Mouse (Mus musculus): Measurements from ENCODE around the gene Ppp2r5e. TPM values are rescaled to one million over a fixed set of nuclear protein-coding genes. Genes with fewer than 3 reads are reported as not detected.

The Ppp2r5e gene
- polyA plus RNA-seq, 1 experiment, result 34.9 TPM

DNA sequence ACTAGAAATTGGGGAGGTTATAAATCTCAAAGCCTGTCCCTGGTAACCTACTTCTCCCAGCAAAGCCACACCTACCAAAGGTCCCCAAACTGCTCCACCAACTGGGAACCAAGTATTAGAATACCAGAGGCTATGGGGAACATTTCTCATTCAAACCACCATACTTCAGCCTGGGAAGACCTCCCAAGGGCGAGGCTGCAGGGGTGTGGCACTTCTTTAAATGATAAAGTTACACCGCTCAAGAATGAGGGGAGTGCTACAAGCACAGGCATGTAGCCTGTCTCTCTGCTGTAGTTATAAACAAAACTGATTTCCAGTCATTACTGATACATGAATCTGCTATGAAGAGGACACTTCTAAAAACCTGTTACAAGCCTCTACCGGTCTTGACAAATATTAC, 113.3 kb downstream of the Ppp2r5e start:
- H3K4me1 ChIP-seq (ENCODE audit: control insufficient read depth, insufficient read depth, low read length), result peaks cover 5% of the 10 kb centered on the region; the same call in 1 of the 2 replicates
- no peak overlapping the region for H3K27ac ChIP-seq (ENCODE audit: insufficient read depth, low read length)
- no peak overlapping the region for H3K4me3 ChIP-seq (ENCODE audit: insufficient read depth, low read length)
- TF ChIP-seq CTCF (IDR thresholded peaks at IDR 0.05; ENCODE audit: extremely low read depth, insufficient read depth, low read length) (no peak), POLR2A (IDR thresholded peaks at IDR 0.05; ENCODE audit: extremely low read depth, insufficient read depth, low read length) (no peak)

GRCm38 (mm10) chr12:75482015-75482414, 114.0 kb downstream of the Ppp2r5e start:
- no peak overlapping the region for H3K27ac ChIP-seq (ENCODE audit: insufficient read depth, low read length)
- no peak overlapping the region for H3K4me3 ChIP-seq (ENCODE audit: insufficient read depth, low read length)
- TF ChIP-seq CTCF (IDR thresholded peaks at IDR 0.05; ENCODE audit: extremely low read depth, insufficient read depth, low read length) (no peak), POLR2A (IDR thresholded peaks at IDR 0.05; ENCODE audit: extremely low read depth, insufficient read depth, low read length) (no peak)
- H3K4me1 ChIP-seq (ENCODE audit: control insufficient read depth, insufficient read depth, low read length), result peaks cover 8% of the 10 kb centered on the region

- peaks cover 10% of the 10 kb centered on the region for H3K4me1 ChIP-seq (ENCODE audit: control insufficient read depth, insufficient read depth, low read length)
- no peak for TF ChIP-seq CTCF (IDR thresholded peaks at IDR 0.05; ENCODE audit: extremely low read depth, insufficient read depth, low read length)
- no peak for TF ChIP-seq POLR2A (IDR thresholded peaks at IDR 0.05; ENCODE audit: extremely low read depth, insufficient read depth, low read length)
- no peak overlapping the region for H3K27ac ChIP-seq (ENCODE audit: insufficient read depth, low read length)
- H3K4me3 ChIP-seq (ENCODE audit: insufficient read depth, low read length), result no peak overlapping the region
Measured at GRCm38 (mm10) chr12:75480031-75480430, 116.0 kb downstream of the Ppp2r5e start.

- TF ChIP-seq POLR2A (IDR thresholded peaks at IDR 0.05; ENCODE audit: extremely low read depth, insufficient read depth, low read length) (no peak), CTCF (IDR thresholded peaks at IDR 0.05; ENCODE audit: extremely low read depth, insufficient read depth, low read length) (no peak)
- H3K4me3 ChIP-seq (ENCODE audit: insufficient read depth, low read length), result no peak overlapping the region
- peaks cover 12% of the 10 kb centered on the region for H3K4me1 ChIP-seq (ENCODE audit: control insufficient read depth, insufficient read depth, low read length)
- no peak overlapping the region for H3K27ac ChIP-seq (ENCODE audit: insufficient read depth, low read length)
Measured at GRCm38 (mm10) chr12:75479375-75479898, 116.6 kb downstream of the Ppp2r5e start.

DNA sequence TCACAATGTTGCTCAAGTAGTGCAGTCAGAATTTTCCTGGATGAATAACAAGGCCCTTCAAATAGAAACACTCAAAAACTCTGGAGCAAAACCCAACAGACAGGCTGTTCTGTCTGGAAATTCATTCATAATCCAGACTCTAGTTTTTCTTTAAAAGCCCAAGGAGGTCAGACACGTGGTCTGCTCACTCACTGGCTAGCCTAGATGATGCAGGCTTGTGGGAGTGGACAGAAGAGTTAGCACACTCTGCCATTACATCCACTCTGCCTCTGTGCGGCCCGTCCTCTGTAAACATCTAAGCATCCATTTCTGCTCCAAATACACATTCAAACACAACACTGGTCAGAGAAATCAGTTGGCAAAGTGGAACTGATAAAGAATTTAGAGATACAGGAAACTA, 117.4 kb downstream of the Ppp2r5e start:
- no peak for TF ChIP-seq POLR2A (IDR thresholded peaks at IDR 0.05; ENCODE audit: extremely low read depth, insufficient read depth, low read length)
- TF ChIP-seq CTCF (IDR thresholded peaks at IDR 0.05; ENCODE audit: extremely low read depth, insufficient read depth, low read length), result no peak
- Histone ChIP-seq H3K4me1 (ENCODE audit: control insufficient read depth, insufficient read depth, low read length) (peaks cover 12% of the 10 kb centered on the region), H3K4me3 (ENCODE audit: insufficient read depth, low read length) (no peak overlapping the region), H3K27ac (ENCODE audit: insufficient read depth, low read length) (no peak overlapping the region)

- Histone ChIP-seq H3K4me1 (ENCODE audit: control insufficient read depth, insufficient read depth, low read length) (peaks cover 12% of the 10 kb centered on the region), H3K4me3 (ENCODE audit: insufficient read depth, low read length) (no peak overlapping the region), H3K27ac (ENCODE audit: insufficient read depth, low read length) (peak overlapping the region; percentile 65; the same call in 1 of the 2 replicates)
- TF ChIP-seq POLR2A (IDR thresholded peaks at IDR 0.05; ENCODE audit: extremely low read depth, insufficient read depth, low read length) (no peak), CTCF (IDR thresholded peaks at IDR 0.05; ENCODE audit: extremely low read depth, insufficient read depth, low read length) (no peak)
Measured at GRCm38 (mm10) chr12:75478117-75478516, 117.9 kb downstream of the Ppp2r5e start.

- H3K4me3 ChIP-seq (ENCODE audit: insufficient read depth, low read length), result no peak overlapping the region
- peaks cover 7% of the 10 kb centered on the region for H3K4me1 ChIP-seq (ENCODE audit: control insufficient read depth, insufficient read depth, low read length)
- TF ChIP-seq CTCF (IDR thresholded peaks at IDR 0.05; ENCODE audit: extremely low read depth, insufficient read depth, low read length), result no peak
- no peak for TF ChIP-seq POLR2A (IDR thresholded peaks at IDR 0.05; ENCODE audit: extremely low read depth, insufficient read depth, low read length)
Measured at GRCm38 (mm10) chr12:75473021-75473420, 123.0 kb downstream of the Ppp2r5e start.

DNA sequence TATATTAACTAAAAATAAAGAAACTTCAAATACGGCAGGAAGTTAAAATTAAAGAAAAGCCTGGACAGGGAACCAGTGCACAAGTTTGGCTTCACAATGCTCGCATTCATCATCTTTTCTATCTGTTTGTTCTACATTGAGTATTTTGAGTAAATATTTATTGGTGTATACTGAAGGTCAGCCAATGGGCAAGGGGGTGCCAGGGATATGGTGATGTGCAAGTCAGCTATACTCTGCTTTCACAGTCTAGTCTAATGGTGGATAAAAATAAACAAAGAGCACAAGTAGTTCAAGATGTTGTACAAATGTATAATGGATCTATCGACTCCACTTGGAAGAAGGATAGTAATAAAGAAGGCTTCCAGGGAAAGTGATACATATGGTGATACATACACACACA, 123.9 kb downstream of the Ppp2r5e start:
- Histone ChIP-seq H3K27ac (ENCODE audit: insufficient read depth, low read length) (no peak overlapping the region), H3K4me1 (ENCODE audit: control insufficient read depth, insufficient read depth, low read length) (peaks cover 7% of the 10 kb centered on the region), H3K4me3 (ENCODE audit: insufficient read depth, low read length) (no peak overlapping the region)
- TF ChIP-seq POLR2A (IDR thresholded peaks at IDR 0.05; ENCODE audit: extremely low read depth, insufficient read depth, low read length), result no peak
- TF ChIP-seq CTCF (IDR thresholded peaks at IDR 0.05; ENCODE audit: extremely low read depth, insufficient read depth, low read length), result no peak

More at GRCm38 (mm10) chr12:75473021-75473420, 123.0 kb downstream of the Ppp2r5e start:
- H3K27ac ChIP-seq (ENCODE audit: insufficient read depth, low read length), result no peak overlapping the region

DNA sequence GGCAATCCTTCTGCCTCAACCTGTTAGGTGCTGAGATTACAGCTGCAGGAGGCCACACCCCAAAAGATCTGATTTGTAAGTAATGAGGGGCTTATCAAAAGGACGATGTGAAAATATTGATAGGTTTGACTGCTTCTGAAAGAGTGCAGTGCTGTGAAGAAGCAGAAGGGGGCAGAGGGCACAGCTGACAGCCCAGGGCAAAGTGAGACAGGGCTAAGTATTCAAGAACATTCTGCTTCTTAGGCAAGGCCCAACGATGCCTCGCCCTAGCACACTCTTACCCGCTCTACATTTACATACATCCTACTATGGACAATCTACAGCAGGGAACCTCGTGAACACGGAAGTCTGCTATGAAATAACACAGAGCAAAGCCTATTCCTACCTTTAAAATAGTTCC, 128.2 kb downstream of the Ppp2r5e start:
- Histone ChIP-seq H3K27ac (ENCODE audit: insufficient read depth, low read length) (no peak overlapping the region), H3K4me1 (ENCODE audit: control insufficient read depth, insufficient read depth, low read length) (peaks cover 2% of the 10 kb centered on the region), H3K4me3 (ENCODE audit: insufficient read depth, low read length) (no peak overlapping the region)
- TF ChIP-seq CTCF (IDR thresholded peaks at IDR 0.05; ENCODE audit: extremely low read depth, insufficient read depth, low read length) (no peak), POLR2A (IDR thresholded peaks at IDR 0.05; ENCODE audit: extremely low read depth, insufficient read depth, low read length) (no peak)

GRCm38 (mm10) chr12:75467127-75467526, 128.9 kb downstream of the Ppp2r5e start:
- Histone ChIP-seq H3K4me1 (ENCODE audit: control insufficient read depth, insufficient read depth, low read length) (peaks cover 2% of the 10 kb centered on the region), H3K27ac (ENCODE audit: insufficient read depth, low read length) (no peak overlapping the region), H3K4me3 (ENCODE audit: insufficient read depth, low read length) (no peak overlapping the region)
- no peak for TF ChIP-seq POLR2A (IDR thresholded peaks at IDR 0.05; ENCODE audit: extremely low read depth, insufficient read depth, low read length)
- TF ChIP-seq CTCF (IDR thresholded peaks at IDR 0.05; ENCODE audit: extremely low read depth, insufficient read depth, low read length), result no peak
